Mouse (Mus musculus): Measurements from ENCODE around the gene Pkn1. TPM values are rescaled to one million over a fixed set of nuclear protein-coding genes. Genes with fewer than 3 reads are reported as not detected.

The Pkn1 gene
- total and polyA plus RNA-seq, 2 experiments from 2014 or later, result 21.7 to 71.2 TPM

DNA sequence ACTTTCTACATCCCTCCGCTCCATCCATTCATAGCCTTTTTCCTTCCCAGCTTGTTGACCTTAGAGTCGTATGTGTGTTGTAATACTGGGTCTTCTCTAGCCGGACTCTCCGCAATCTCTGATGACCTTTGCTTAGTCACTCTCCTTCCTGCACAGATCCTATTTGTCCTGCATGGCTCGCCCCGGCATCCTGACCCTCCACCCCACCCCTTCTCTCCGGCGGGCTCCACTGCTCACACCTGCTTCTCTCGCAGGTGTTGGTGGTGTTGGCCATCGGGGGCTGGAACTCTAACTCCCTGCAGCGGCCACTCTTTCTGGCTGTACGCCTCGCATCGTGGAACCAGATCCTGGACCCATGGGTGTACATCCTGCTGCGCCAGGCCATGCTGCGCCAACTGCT lies 30.0 kb downstream of the Pkn1 start:
- H3K27ac ChIP-seq (ENCODE audit: low read depth, low read length), result no peak overlapping the region
- peaks cover 49% of the 10 kb centered on the region for H3K36me3 ChIP-seq (ENCODE audit: insufficient read depth, low read length)
- H3K4me3 ChIP-seq (ENCODE audit: low read depth, low read length), result no peak overlapping the region
- ATAC-seq (ENCODE audit: low FRiP score) (peak; percentile 1; the same call in 1 of the 2 replicates), DNase-seq (ENCODE audit: low spot score) (no peak)
- peak overlapping the region; percentile 48; the same call in 1 of the 2 replicates for H3K9ac ChIP-seq (replicated peaks; ENCODE audit: low read length, poor library complexity, severe bottlenecking)
- H3K9me3 ChIP-seq (ENCODE audit: low read length), result no peaks in the 10 kb centered on the region
- no peak for TF ChIP-seq CTCF (IDR thresholded peaks at IDR 0.05)
- H3K27me3 ChIP-seq (ENCODE audit: insufficient read depth, low read length), result no peaks in the 10 kb centered on the region; the same call in 1 of the 2 replicates
- H3K4me1 ChIP-seq (ENCODE audit: insufficient read depth, low read length), result peaks cover 10% of the 10 kb centered on the region
- no peak overlapping the region for H3K4me2 ChIP-seq (ENCODE audit: low read depth, low read length, poor library complexity, severe bottlenecking)
- WGBS, result 74% methylated on average over 16 of the region's 16 CpGs

DNA sequence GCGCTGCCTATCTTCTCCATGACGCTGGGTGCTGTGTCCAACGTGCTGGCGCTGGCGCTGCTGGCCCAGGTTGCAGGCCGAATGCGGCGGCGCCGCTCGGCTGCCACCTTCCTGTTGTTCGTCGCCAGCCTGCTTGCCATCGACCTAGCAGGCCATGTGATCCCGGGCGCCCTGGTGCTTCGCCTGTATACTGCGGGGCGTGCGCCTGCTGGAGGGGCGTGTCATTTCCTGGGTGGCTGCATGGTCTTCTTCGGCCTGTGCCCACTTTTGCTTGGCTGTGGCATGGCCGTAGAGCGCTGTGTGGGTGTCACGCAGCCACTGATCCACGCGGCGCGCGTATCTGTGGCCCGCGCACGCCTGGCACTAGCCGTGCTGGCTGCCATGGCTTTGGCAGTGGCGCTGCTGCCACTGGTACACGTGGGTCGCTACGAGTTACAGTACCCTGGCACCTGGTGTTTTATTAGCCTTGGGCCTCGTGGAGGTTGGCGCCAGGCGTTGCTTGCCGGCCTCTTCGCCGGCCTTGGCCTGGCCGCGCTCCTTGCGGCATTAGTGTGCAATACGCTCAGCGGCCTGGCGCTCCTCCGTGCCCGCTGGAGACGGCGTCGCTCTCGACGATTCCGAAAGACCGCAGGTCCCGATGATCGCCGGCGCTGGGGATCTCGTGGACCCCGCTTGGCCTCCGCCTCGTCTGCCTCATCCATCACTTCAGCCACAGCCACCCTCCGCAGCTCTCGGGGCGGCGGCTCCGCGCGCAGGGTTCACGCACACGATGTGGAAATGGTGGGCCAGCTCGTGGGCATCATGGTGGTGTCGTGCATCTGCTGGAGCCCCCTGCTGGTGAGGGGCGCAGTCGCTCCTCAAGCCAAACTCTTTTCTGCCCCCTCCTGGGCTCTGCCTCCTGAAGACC lies 30.7 kb downstream of the Pkn1 start:
- Histone ChIP-seq H3K27ac (ENCODE audit: low read depth, low read length) (peak overlapping the region; percentile 62), H3K4me1 (ENCODE audit: insufficient read depth, low read length) (peaks cover 10% of the 10 kb centered on the region), H3K36me3 (ENCODE audit: insufficient read depth, low read length) (peaks cover 44% of the 10 kb centered on the region), H3K4me2 (ENCODE audit: low read depth, low read length, poor library complexity, severe bottlenecking) (peak overlapping the region; percentile 48), H3K27me3 (ENCODE audit: insufficient read depth, low read length) (no peaks in the 10 kb centered on the region; the same call in 1 of the 2 replicates), H3K9me3 (ENCODE audit: low read length) (no peaks in the 10 kb centered on the region), H3K9ac (replicated peaks; ENCODE audit: low read length, poor library complexity, severe bottlenecking) (peak overlapping the region; percentile 48), H3K4me3 (ENCODE audit: low read depth, low read length) (peak overlapping the region; percentile 22)
- 20% methylated on average over 79 of the region's 80 CpGs for WGBS
- peak; percentile 90 for TF ChIP-seq CTCF (IDR thresholded peaks at IDR 0.05)
- DNase-seq (ENCODE audit: low spot score) (peak; percentile 83), ATAC-seq (ENCODE audit: low FRiP score) (peak; percentile 62)

DNA sequence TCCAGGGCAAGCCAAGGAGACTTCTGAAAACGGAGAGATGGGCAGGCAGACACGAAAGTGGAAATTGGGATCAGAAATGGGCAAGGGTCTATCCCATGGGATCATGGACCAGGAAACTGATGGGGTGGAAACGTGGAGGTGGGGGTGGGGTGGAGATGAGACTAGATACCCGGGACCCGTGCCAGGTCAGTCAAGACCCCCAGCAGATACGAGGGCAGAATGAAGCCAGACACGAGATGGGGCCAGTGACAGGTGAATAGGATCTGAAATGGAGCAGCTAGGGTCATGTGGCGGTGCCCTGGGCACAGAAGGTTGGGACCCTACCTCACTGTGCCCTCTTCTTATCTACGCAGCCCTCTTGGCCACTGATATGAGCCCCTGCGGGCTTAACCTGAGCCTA lies 31.5 kb downstream of the Pkn1 start:
- ATAC-seq (ENCODE audit: low FRiP score) (no peak), DNase-seq (ENCODE audit: low spot score) (no peak)
- Histone ChIP-seq H3K9ac (replicated peaks; ENCODE audit: low read length, poor library complexity, severe bottlenecking) (no peak overlapping the region), H3K4me3 (ENCODE audit: low read depth, low read length) (peak overlapping the region; percentile 22; the same call in 1 of the 2 replicates), H3K27ac (ENCODE audit: low read depth, low read length) (0 out of 2 replicates have a peak overlapping the region, but pooled peaks have one; percentile 62), H3K4me1 (ENCODE audit: insufficient read depth, low read length) (peaks cover 10% of the 10 kb centered on the region), H3K9me3 (ENCODE audit: low read length) (no peaks in the 10 kb centered on the region), H3K27me3 (ENCODE audit: insufficient read depth, low read length) (no peaks in the 10 kb centered on the region; the same call in 1 of the 2 replicates), H3K36me3 (ENCODE audit: insufficient read depth, low read length) (peaks cover 36% of the 10 kb centered on the region), H3K4me2 (ENCODE audit: low read depth, low read length, poor library complexity, severe bottlenecking) (peak overlapping the region; percentile 48; the same call in 1 of the 2 replicates)
- WGBS, result 84% methylated on average over 10 of the region's 10 CpGs
- TF ChIP-seq CTCF (IDR thresholded peaks at IDR 0.05), result no peak

DNA sequence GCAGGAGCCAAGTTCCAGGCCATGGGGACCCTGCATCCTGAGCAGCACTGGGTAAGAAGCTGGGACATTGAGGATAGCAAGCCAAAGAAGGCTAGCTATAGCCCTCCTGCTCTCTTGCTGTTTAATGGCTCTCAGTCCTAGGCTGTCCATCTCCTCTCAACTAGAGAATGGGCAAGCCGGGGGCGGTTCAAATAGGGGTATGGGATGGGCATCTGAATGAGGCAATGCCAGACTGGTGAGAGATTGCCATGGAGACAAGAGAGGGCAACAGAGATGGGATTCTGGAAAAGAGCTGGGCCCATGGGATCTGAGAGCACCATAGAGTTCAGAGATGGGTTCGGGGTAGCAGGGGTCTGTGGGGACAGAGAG lies 32.1 kb downstream of the Pkn1 start:
- Histone ChIP-seq H3K9me3 (ENCODE audit: low read length) (no peaks in the 10 kb centered on the region), H3K27ac (ENCODE audit: low read depth, low read length) (0 out of 2 replicates have a peak overlapping the region, but pooled peaks have one; percentile 26), H3K27me3 (ENCODE audit: insufficient read depth, low read length) (no peaks in the 10 kb centered on the region; the same call in 1 of the 2 replicates), H3K9ac (replicated peaks; ENCODE audit: low read length, poor library complexity, severe bottlenecking) (no peak overlapping the region), H3K4me2 (ENCODE audit: low read depth, low read length, poor library complexity, severe bottlenecking) (no peak overlapping the region), H3K4me1 (ENCODE audit: insufficient read depth, low read length) (peaks cover 10% of the 10 kb centered on the region), H3K36me3 (ENCODE audit: insufficient read depth, low read length) (peaks cover 30% of the 10 kb centered on the region), H3K4me3 (ENCODE audit: low read depth, low read length) (no peak overlapping the region)
- DNase-seq (ENCODE audit: low spot score) (no peak), ATAC-seq (ENCODE audit: low FRiP score) (no peak)
- no peak for TF ChIP-seq CTCF (IDR thresholded peaks at IDR 0.05)
- WGBS, result 82% methylated on average over 3 of the region's 3 CpGs

DNA sequence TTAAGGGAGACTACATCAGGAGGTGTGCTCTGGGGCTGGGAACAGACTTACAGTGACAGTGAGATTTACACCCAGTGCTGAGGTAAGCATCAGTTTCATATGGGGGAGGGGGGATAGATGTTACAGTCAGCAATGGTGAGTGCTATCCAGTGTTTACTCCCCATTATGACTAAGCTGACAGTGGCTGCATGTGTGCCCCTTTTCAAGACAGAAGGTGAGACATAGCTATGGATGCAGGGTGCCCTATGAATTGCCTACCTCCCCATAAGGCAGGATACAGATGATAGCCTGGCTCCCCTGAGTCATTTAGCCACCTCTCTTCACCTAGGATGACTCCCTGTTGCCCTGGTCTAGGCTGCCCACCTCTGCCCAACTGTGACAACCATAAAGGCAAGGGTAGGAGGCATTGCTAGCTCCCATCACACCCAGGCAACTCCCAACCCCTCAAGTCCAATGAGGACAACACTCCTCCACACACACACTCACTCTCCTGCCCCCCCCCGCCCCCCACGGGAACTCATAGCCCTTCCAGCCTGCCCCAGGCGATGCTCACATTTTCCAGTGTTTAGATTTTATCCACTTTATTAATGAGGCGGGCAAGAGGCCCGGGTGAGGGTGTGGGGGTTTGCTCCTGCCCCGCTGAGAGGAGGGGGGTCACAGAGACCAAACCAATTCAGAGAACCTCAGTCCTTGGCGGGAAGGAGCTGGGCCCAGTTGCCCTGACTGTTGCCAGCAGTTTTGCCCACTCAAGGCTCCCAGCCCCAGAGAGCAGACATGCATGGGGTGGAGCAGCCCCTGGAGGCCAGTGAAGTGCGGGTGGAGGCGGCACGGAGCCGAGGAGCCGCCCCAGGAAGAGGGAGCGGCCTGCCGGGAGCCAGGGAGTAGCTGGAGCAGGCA lies 32.8 kb downstream of the Pkn1 start, which contains the start of gene Ptger1:
Gene Ptger1 (plus strand): TSS at position 710 of the 897 bp plus-strand sequence.
- Histone ChIP-seq H3K27ac (ENCODE audit: low read depth, low read length) (0 out of 2 replicates have a peak within 1 kb of the TSS, but pooled peaks have one; percentile 26), H3K36me3 (ENCODE audit: insufficient read depth, low read length) (peaks cover 24% of the 10 kb centered on the region), H3K4me2 (ENCODE audit: low read depth, low read length, poor library complexity, severe bottlenecking) (no peak within 1 kb of the TSS), H3K27me3 (ENCODE audit: insufficient read depth, low read length) (no peaks in the 10 kb centered on the region; the same call in 1 of the 2 replicates), H3K9ac (replicated peaks; ENCODE audit: low read length, poor library complexity, severe bottlenecking) (no peak within 1 kb of the TSS), H3K4me1 (ENCODE audit: insufficient read depth, low read length) (peaks cover 10% of the 10 kb centered on the region), H3K4me3 (ENCODE audit: low read depth, low read length) (no peak within 1 kb of the TSS), H3K9me3 (ENCODE audit: low read length) (no peaks in the 10 kb centered on the region)
- DNase-seq (ENCODE audit: low spot score) (peak; percentile 44), ATAC-seq (ENCODE audit: low FRiP score) (no peak)
- TF ChIP-seq CTCF (IDR thresholded peaks at IDR 0.05), result no peak
- WGBS, result 38% methylated on average over 14 of the region's 14 CpGs

Measured in midbrain, postnatal 0 days (tissue).